Mouse (Mus musculus) frontal cortex, postnatal 14 days (tissue): ENCODE results near the gene Dad1.

Experiments used
- DNase-seq, 2 experiments: peaks; one replicate each; pipeline ENCODE4 v3.0.0; 2022; ENCODE audit warnings: low spot score in 2 of 2

The Dad1 gene

GRCm38 (mm10) chr14:54206309-54206708 is 47.6 kb downstream of the Dad1 start:
- DNase-seq, result no peak

- DNase-seq, result no peak
These were observed 48.0 kb downstream of the Dad1 start for GRCm38 (mm10) chr14:54205904-54206303.

- DNase-seq, result no peak
These were observed 49.1 kb downstream of the Dad1 start for GRCm38 (mm10) chr14:54204786-54205185.

GRCm38 (mm10) chr14:54204311-54204710 is 49.6 kb downstream of the Dad1 start:
- no peak for DNase-seq

- no peak for DNase-seq
These were observed 50.1 kb downstream of the Dad1 start for GRCm38 (mm10) chr14:54203776-54204175.

- DNase-seq, result no peak
These were observed 50.7 kb downstream of the Dad1 start for GRCm38 (mm10) chr14:54203207-54203606.

- DNase-seq, result no peak
These were observed 53.5 kb downstream of the Dad1 start for GRCm38 (mm10) chr14:54200363-54200762.

GRCm38 (mm10) chr14:54199662-54200061 is 54.2 kb downstream of the Dad1 start:
- no peak for DNase-seq

GRCm38 (mm10) chr14:54197740-54198139 is 56.2 kb downstream of the Dad1 start:
- no peak for DNase-seq

- DNase-seq, result peak in 1 of 2 experiments; percentile 18
These were observed 58.0 kb downstream of the Dad1 start for GRCm38 (mm10) chr14:54195838-54196423.

GRCm38 (mm10) chr14:54193354-54194133 is 60.4 kb downstream of the Dad1 start:
- no peak for DNase-seq

- no peak for DNase-seq
These were observed 61.4 kb downstream of the Dad1 start for GRCm38 (mm10) chr14:54192462-54192847.

GRCm38 (mm10) chr14:54191594-54192461 is 62.1 kb downstream of the Dad1 start:
- peak in 1 of 2 experiments; percentile 25 for DNase-seq

GRCm38 (mm10) chr14:54191026-54191390 is 62.9 kb downstream of the Dad1 start:
- DNase-seq, result no peak

- DNase-seq, result no peak
These were observed 63.4 kb downstream of the Dad1 start for GRCm38 (mm10) chr14:54190305-54191025.

- no peak for DNase-seq
These were observed 64.6 kb downstream of the Dad1 start for GRCm38 (mm10) chr14:54189255-54189654.

- no peak for DNase-seq
These were observed 66.7 kb downstream of the Dad1 start for GRCm38 (mm10) chr14:54187211-54187610.
